Mouse (Mus musculus) lung, postnatal 36 days (tissue): ENCODE measurements around the gene Gm2012.
"Not testable (repeated sequence)": the region's sequence is repeated elsewhere in the genome, so short reads cannot be mapped to it uniquely, and the experiment has no call there.

ENCODE experiments used
- DNase-seq: peaks from one replicate; pipeline ENCODE4 v3.0.0; 2022; ENCODE audit warnings: mixed read lengths

The Gm2012 gene

DNA sequence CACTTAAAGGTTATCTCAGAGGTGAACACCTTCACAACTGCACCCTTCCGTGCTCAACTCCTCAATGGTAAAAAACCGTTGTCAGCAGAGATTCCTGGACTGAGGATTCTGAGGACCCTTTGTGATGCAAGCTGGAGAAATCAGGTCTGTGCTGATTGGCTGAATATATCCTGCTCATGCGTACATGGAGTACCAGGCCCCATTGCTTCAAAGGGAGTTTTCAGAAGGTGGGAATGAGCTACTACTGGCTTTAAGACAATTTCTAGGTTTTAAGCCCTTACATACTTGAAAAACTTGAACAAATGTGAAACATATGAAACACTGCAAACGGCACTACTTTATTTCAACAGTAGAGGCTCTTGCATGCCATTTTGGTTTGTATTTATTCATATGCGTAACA, at the start of gene Gm2012:
TSS of gene Gm2012 (minus strand) at position 101 of the 400 bp plus-strand sequence.
- not testable (repeated sequence) for DNase-seq

DNA sequence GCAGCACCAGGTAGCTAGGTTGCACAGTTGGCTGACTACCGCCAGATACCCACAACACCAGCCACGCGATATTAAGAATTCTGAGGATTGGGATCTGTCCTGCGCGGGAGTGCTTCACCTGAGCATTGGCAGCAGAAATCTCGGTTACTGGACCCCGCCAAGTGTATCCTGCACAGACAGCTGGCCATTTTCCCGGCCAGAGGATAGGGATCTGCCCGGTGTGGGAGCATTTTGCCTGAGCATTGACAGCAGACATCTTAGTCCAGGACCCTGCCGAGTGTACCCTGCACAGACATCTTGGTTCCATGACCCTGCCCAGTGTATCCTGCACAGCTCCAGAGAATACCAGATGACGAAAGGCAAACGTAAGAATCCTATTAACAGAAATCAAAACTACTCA, 72.0 kb downstream of the Gm2012 start:
- not testable (repeated sequence) for DNase-seq
